Mouse (Mus musculus) small intestine, adult 2 months (tissue): Measurements from ENCODE around the gene Fign.

Source experiments
- CTCF ChIP-seq: fragments of 200-500 bp; IDR thresholded peaks from 2 replicates; pipeline ENCODE4 v1.5.1; 2012; ENCODE audit warnings: low read depth, mild to moderate bottlenecking, control low read depth, inconsistent platforms, low read length, moderate library complexity, mixed read lengths; ENCODE audit not compliant: insufficient replicate concordance, insufficient read length; ENCODE audit errors: extremely low read depth
- POLR2A ChIP-seq: fragments of 200-500 bp; IDR thresholded peaks from 2 replicates; pipeline ENCODE4 v1.6.1; 2012; ENCODE audit warnings: low read depth, mild to moderate bottlenecking, control low read depth, inconsistent platforms, low read length, moderate library complexity

- no peak for TF ChIP-seq CTCF
- no peak for TF ChIP-seq POLR2A
These were observed 38.4 kb downstream of the Fign start for GRCm38 (mm10) chr2:64059477-64059876.
